Mouse (Mus musculus) CD4-positive helper T cell, adult 2 months (primary cell): ENCODE measurements at regions not wholly inside any gene's neighbourhood (a gene's known extent, or its start where the extent isn't known, plus 50 kb on each side); places are given as distances from the start of the nearest gene placed in this dataset.

Source experiments
- DNase-seq: peaks from one replicate; pipeline ENCODE4 v3.0.0-alpha.2; 2012; ENCODE audit warnings: low read depth, missing footprints, low spot score

GRCm38 (mm10) chr1:80131354-80131753, 86.9 kb downstream of the Fam124b start:
- no peak for DNase-seq

DNA sequence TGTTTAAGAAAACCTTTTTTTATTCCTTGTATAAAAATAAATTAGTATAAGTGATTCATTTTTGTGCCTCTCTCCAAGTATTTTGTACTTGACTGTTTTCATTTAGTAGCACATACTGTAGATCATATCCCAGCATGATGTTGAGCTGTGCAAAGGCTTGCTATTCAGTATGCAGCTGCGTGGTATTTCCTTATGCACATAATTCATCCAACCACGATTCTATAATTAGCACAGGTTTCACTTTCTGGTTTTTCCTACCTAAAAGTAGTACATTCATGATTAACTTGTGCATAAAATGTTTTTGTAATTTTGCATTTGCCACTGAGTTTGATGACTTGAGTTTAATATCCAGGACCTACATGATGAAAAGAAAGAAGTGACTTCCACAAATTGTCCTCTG, 94.3 kb downstream of the Fam124b start:
- DNase-seq: no peak

DNA sequence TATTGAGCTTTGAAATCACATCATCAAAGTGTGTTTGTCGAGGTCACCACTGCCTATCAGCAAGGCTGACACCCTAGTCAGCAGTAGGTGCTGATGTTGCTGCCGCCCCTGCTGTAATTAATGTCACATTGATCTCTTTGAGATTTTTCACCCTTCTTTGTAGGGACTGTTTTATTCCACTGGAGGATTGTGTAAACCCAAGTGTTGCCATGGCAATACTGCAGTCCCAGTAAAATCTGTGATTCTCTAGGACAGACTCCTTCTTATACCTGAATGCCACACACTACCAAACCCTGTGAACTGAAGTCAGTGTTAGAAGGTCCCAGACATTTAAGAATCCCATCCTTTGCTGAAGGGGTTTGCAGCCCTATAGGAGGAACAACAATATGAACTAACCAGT, 102.4 kb downstream of the Fam124b start:
- no peak for DNase-seq

GRCm38 (mm10) chr1:80107747-80108476, 110.4 kb downstream of the Fam124b start:
- DNase-seq: no peak

DNA sequence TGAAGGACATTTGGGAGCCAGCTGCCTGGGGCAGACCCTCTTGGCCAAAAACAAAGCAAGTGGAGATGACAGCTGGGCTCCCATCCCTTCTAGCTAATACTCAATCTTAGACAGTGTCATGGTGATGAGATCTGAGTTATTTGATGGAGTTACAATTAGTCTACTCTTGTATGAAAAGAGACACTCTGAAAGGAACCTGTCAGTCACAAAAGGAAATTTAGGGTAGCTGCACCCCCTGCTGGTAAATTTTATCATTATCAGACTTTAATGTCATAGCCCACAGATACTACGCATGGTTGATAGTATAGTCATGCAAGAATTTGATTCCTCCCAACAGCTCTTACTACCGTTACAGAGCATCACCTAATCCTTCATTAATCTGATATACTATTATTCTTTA, 112.0 kb downstream of the Fam124b start:
- DNase-seq: peak; percentile 8

GRCm38 (mm10) chr1:80098266-80098665, 120.0 kb downstream of the Fam124b start:
- DNase-seq: no peak

GRCm38 (mm10) chr1:80091800-80092199, 126.5 kb downstream of the Fam124b start:
- no peak for DNase-seq

DNA sequence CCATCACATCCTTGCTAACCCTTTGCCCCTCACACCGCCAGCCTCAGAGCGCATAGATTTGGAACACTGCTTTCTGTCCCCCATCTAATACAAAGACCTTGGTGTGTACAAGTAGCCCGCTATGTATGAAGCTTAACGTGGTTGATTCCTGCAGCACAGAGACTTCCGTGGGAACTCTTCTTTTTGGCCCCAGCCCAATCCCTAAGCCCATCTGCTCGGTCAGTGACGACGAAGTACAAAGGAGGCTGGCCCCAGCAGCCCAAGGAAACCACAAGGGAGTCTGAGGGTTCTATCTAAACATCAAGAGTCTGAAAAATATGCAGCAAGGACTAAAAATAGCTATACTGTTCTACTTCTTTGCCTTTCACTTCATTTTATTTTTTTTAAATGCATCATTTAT, 126.9 kb downstream of the Fam124b start:
- no peak for DNase-seq

- no peak for DNase-seq
These were observed 129.6 kb downstream of the Fam124b start for GRCm38 (mm10) chr1:80088651-80089050.

GRCm38 (mm10) chr1:80076357-80076756, 141.9 kb downstream of the Fam124b start:
- no peak for DNase-seq

- no peak for DNase-seq
These were observed 143.9 kb downstream of the Fam124b start for GRCm38 (mm10) chr1:80074376-80074775.

DNA sequence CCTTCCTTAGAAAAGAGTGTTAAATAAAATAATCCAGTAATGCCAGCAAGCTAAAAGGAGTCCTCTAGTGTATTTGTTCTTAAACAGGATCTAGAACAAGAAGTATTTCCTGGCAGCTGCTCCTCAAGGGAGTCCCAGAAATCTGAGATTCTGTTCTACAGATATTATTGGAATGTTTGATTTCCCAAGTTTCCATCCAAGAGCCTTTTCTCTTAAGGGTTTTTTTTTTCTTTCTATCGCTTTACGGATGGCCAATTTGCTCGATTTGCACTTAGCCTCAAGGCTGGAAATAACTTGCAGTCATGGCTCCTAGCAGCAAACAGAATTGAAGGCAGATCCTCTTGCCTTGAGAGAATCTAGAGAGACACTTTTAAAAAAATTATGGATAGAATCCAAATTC, 144.3 kb downstream of the Fam124b start:
- no peak for DNase-seq

- DNase-seq: no peak
These were observed 149.1 kb downstream of the Fam124b start for GRCm38 (mm10) chr1:80069141-80069540.

GRCm38 (mm10) chr1:80062121-80062520, 156.2 kb downstream of the Fam124b start:
- no peak for DNase-seq

GRCm38 (mm10) chr1:80061632-80062031, 156.6 kb downstream of the Fam124b start:
- no peak for DNase-seq

DNA sequence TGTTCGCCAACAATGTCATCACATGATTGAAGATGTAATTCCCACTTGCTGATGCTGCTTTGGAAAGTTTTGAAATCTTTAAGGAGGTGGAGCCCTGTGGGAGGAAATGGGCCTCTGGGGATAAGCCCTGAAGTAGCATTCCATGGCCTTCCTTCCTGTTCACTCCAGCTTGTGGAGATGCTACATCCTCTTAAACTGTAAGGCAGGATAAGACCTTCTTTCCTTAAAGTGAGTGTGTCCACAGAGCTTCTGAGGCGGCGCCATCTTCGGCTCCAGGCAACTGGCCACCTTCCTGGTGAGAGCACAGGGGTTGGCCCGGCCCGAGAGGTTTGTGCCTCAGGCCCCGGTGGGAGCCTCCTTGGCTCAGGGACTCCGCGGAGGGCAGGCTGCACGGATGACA, 173.1 kb downstream of the Fam124b start:
- no peak for DNase-seq

DNA sequence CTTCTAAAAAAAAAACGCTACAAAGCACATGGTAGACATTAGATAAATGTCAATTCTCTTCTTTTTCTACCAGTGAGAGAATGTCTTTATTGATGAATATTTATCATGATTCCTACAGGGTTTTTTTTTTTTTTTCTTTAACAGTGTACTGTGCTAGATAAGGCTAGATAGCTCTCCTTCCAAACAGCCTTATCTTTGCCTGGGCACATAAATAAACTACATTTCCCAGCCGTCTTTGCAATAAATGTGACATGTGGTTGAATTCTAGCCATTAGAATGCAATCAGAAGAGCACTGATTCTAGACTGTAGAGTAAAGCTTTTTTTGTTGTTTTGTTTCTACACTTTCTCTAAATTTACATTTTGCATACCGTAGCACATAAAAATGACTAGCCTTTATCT, 177.9 kb downstream of the Fam124b start:
- DNase-seq: no peak

DNA sequence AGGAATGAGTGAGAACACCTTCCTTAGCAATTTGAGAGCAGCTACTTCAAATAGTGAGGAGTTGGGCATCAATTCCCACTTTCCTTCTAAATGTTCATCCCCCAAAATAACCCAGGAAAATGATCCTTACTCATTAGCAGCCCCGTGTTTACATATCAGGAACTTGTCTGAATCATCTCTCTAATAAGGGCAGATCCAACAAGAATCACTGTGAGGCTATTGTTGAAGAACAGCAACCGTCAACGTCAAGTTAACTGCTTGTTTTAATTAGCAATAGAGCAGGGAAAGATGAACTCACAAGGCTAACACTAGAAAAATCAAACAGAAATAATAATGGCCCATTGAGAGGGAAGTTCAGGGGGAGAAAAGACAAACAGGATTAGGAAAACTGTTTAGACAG, 178.4 kb downstream of the Fam124b start:
- DNase-seq: no peak

GRCm38 (mm10) chr1:80039161-80039560, 178.2 kb upstream of the Serpine2 start:
- DNase-seq: no peak

GRCm38 (mm10) chr1:80038059-80038458, 177.1 kb upstream of the Serpine2 start:
- DNase-seq: no peak

DNA sequence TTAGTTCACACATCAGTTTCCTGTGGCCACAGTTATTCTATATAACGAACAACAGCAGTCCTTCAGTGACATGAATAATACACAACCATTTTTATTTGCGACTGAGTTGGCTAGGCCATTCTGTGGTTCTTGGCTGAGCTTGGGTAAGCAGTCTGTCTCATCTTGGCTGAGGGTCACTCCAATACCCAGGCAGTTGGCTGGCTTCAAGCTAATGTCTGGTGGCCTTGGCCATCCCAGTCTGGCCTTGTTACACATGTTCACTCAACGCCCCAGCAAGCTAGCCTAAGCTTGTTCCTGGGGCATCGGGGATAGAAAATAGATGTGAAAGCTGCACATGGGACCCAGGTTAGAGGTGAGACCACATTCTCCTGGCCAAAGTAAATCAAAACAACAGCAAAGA, 175.5 kb upstream of the Serpine2 start:
- no peak for DNase-seq

DNA sequence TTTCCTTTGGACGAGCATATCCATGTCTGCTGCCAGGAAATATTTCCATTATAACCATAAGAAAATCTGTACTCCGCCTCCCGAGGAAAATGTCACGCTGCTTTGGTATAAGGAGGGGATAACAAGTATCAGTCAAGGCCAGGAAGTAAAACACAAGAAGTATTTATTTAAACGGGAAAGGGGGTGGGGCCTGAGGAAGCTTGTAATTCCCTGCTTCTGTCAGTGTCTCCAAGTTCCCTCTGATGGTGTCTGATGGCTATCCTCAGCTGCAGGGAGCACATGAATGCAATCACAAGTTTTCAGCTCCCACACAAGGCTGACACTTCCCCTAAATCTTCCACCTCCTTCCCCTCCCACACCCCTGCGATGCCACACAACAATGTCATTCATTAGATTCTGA, 172.5 kb upstream of the Serpine2 start:
- DNase-seq: no peak

GRCm38 (mm10) chr1:80033121-80033520, 172.1 kb upstream of the Serpine2 start:
- no peak for DNase-seq

DNA sequence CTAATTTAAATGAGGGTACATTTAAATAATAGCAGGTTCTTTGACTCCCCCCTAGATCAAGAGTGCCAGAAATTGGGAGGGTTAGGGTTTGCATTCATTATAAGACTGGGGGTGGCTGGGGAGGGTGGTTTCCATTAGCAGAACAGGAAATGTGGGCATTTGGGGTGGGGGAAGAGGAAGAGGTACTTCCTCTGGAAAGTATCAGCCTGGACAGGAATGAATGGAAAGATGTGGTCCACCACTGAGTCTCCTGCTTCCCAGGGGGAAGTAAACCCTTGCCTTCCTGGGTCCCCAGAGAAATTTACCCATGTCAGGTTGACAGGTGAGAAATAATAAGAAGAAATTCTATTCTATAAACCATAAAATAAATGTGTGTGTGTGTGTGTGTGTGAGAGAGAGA, 171.5 kb upstream of the Serpine2 start:
- DNase-seq: no peak
